Mouse (Mus musculus) skeletal muscle tissue, postnatal 0 days (tissue): ENCODE measurements around the gene Myoz2. TPM values are rescaled to one million over a fixed set of nuclear protein-coding genes. Genes with fewer than 3 reads are reported as not detected.

Experiments used
- microRNA-seq, 2 experiments: library from miRNA; unstranded; fragments of <30 nt; microRNA quantifications; one replicate each; pipeline ENCODE4; 2016
- polyA plus RNA-seq: library from polyadenylated mRNA; unstranded; fragments of >200 nt; fragmentation: Nextera tagmentation; extraction: Ambion mirVana; gene quantifications from 2 replicates; pipeline ENCODE4 v1.2.1, GENCODE M21; 2015

Myoz2 gene
- polyA plus RNA-seq: 759 and 808 TPM in 2 replicates

GRCm38 (mm10) chr3:123034752-123035151 is at the start of gene Myoz2:
TSS of gene Myoz2 (minus strand) at chr3:123035015.

GRCm38 (mm10) chr3:122984249-122985182 is 50.3 kb downstream of the Myoz2 start, which contains the start of gene Usp53:
TSS of gene Usp53 (minus strand) at chr3:122984510.

Small RNA genes within 50 kb of the gene (microRNA-seq; reads per million reads assigned to microRNA genes)
- 0 reads per million in 2 experiments for gene Gm22066

Other genes starting within 250 kb of the Myoz2 start
- 0.26 TPM in 1 of 2 replicates, not detected in the other for gene Fabp2, start 139.9 kb downstream of the Myoz2 start, polyA plus RNA-seq
- not detected in 2 replicates for gene Gm10959, start 115.7 kb downstream of the Myoz2 start, polyA plus RNA-seq
- 67.4 and 72.7 TPM in 2 replicates for gene 1810037I17Rik, start 110.8 kb downstream of the Myoz2 start, polyA plus RNA-seq
- 4.3 and 6.2 TPM in 2 replicates for gene Usp53, start 50.5 kb downstream of the Myoz2 start, polyA plus RNA-seq
- gene Synpo2, start 201.1 kb upstream of the Myoz2 start, polyA plus RNA-seq: 61.7 and 72.5 TPM in 2 replicates
- 38.1 and 47.7 TPM in 2 replicates for gene Sec24d, start 232.4 kb upstream of the Myoz2 start, polyA plus RNA-seq